Mouse (Mus musculus) spleen, adult 2 months (tissue): ENCODE results near the gene Mmp11. TPM values are rescaled to one million over a fixed set of nuclear protein-coding genes. Genes with fewer than 3 reads are reported as not detected.

ENCODE experiments used
- DNase-seq, 2 experiments: peaks; one replicate each; pipeline versions ENCODE4 v3.0.0 to v3.0.0-alpha.2; 2012 to 2021; ENCODE audit warnings: low spot score in 2 of 2, low read depth in 1 of 2
- H3K27ac ChIP-seq: fragments of 200-500 bp; 2 replicates; pipeline ENCODE4 v1.5.1; 2012; ENCODE audit warnings: low read length, inconsistent platforms; ENCODE audit not compliant: insufficient read depth
- H3K27me3 ChIP-seq: fragments of 200-500 bp; 2 replicates; pipeline ENCODE4 v1.6.1; 2012; ENCODE audit warnings: mild to moderate bottlenecking, moderate library complexity, low read length, inconsistent platforms; ENCODE audit not compliant: control insufficient read depth, insufficient read depth
- H3K36me3 ChIP-seq: fragments of 200-500 bp; 2 replicates; pipeline ENCODE4 v1.6.1; 2012; ENCODE audit warnings: mild to moderate bottlenecking, low read length, inconsistent platforms; ENCODE audit not compliant: control insufficient read depth, insufficient read depth
- H3K4me1 ChIP-seq: fragments of 200-500 bp; 2 replicates; pipeline ENCODE4 v1.6.1; 2011; ENCODE audit warnings: inconsistent platforms; ENCODE audit not compliant: control insufficient read depth, insufficient read depth, insufficient read length
- H3K4me3 ChIP-seq: fragments of 200-500 bp; 2 replicates; pipeline ENCODE4 v1.5.1; 2011; ENCODE audit warnings: mild to moderate bottlenecking, inconsistent platforms; ENCODE audit not compliant: insufficient read depth, insufficient read length; ENCODE audit errors: extremely low read depth
- CTCF ChIP-seq: fragments of 200-500 bp; IDR thresholded peaks from 2 replicates; pipeline ENCODE4 v1.5.1; 2011; ENCODE audit warnings: mild to moderate bottlenecking, inconsistent platforms; ENCODE audit not compliant: insufficient read depth, insufficient read length, insufficient replicate concordance; ENCODE audit errors: extremely low read depth
- POLR2A ChIP-seq: fragments of 200-500 bp; IDR thresholded peaks from 2 replicates; pipeline ENCODE4 v1.6.1; 2011; ENCODE audit warnings: low read depth, low read length, inconsistent platforms
- WGBS: fragments of 180-500 bp; shearing (Covaris S2); methylation state at CpG from one replicate; pipeline ENCODE4 v1.1.7; 2018; 5-methylcytosine and 5-hydroxymethylcytosine counted together
- polyA plus RNA-seq: library from polyadenylated mRNA; depleted of rRNA; stranded (reverse); fragments of >200 nt; gene quantifications from 2 replicates; pipeline ENCODE4 v1.2.3, GENCODE M21; 2012

Gene Mmp11
- polyA plus RNA-seq, 1 experiment, result 7.9 TPM

- Histone ChIP-seq H3K27me3 (no peaks in the 10 kb centered on the region), H3K4me3 (no peak overlapping the region), H3K27ac (no peak overlapping the region), H3K36me3 (peaks cover 23% of the 10 kb centered on the region), H3K4me1 (no peaks in the 10 kb centered on the region)
- TF ChIP-seq CTCF (no peak), POLR2A (no peak)
- no peak for DNase-seq
- 83% methylated on average over 7 of the region's 7 CpGs for WGBS
These were observed 20.7 kb downstream of the Mmp11 start for GRCm38 (mm10) chr10:75915557-75915956.

- no peak for DNase-seq
- TF ChIP-seq CTCF, result no peak
- no peak for TF ChIP-seq POLR2A
- Histone ChIP-seq H3K36me3 (peaks cover 31% of the 10 kb centered on the region), H3K27me3 (no peaks in the 10 kb centered on the region), H3K4me3 (no peak overlapping the region), H3K4me1 (no peaks in the 10 kb centered on the region), H3K27ac (no peak overlapping the region)
- 59% methylated on average over 6 of the region's 6 CpGs for WGBS
These were observed 23.2 kb downstream of the Mmp11 start for GRCm38 (mm10) chr10:75913013-75913589.

GRCm38 (mm10) chr10:75910698-75911097 lies 25.6 kb downstream of the Mmp11 start:
- Histone ChIP-seq H3K27me3 (no peaks in the 10 kb centered on the region), H3K27ac (no peak overlapping the region; the same call in 1 of the 2 replicates), H3K4me1 (no peaks in the 10 kb centered on the region), H3K36me3 (peaks cover 33% of the 10 kb centered on the region), H3K4me3 (no peak overlapping the region)
- DNase-seq, result no peak
- TF ChIP-seq POLR2A, result no peak
- no peak for TF ChIP-seq CTCF
- WGBS, result 84% methylated on average over 2 of the region's 2 CpGs

- H3K27me3 ChIP-seq, result no peaks in the 10 kb centered on the region
- DNase-seq, result no peak
- H3K4me3 ChIP-seq, result no peak overlapping the region
- H3K4me1 ChIP-seq, result no peaks in the 10 kb centered on the region
- H3K36me3 ChIP-seq, result peaks cover 43% of the 10 kb centered on the region
- H3K27ac ChIP-seq, result no peak overlapping the region
- TF ChIP-seq CTCF, result no peak
- no peak for TF ChIP-seq POLR2A
- 87% methylated on average over 4 of the region's 4 CpGs for WGBS
These were observed 29.4 kb downstream of the Mmp11 start for GRCm38 (mm10) chr10:75906882-75907281.

- no peak for TF ChIP-seq POLR2A
- TF ChIP-seq CTCF, result no peak
- no peak overlapping the region for H3K4me3 ChIP-seq
- H3K4me1 ChIP-seq, result no peaks in the 10 kb centered on the region
- H3K27me3 ChIP-seq, result no peaks in the 10 kb centered on the region
- no peak for DNase-seq
- H3K27ac ChIP-seq, result no peak overlapping the region
- WGBS, result 90% methylated on average over 5 of the region's 5 CpGs
- peaks cover 35% of the 10 kb centered on the region for H3K36me3 ChIP-seq
These were observed 31.9 kb downstream of the Mmp11 start for GRCm38 (mm10) chr10:75904391-75904790.

- no peak for DNase-seq
- TF ChIP-seq POLR2A, result no peak
- no peak for TF ChIP-seq CTCF
- peaks cover 7% of the 10 kb centered on the region; the same call in 1 of the 2 replicates for H3K4me1 ChIP-seq
- peaks cover 29% of the 10 kb centered on the region for H3K36me3 ChIP-seq
- H3K4me3 ChIP-seq, result no peak overlapping the region
- whole genome bisulfite sequencing, result 82% methylated on average over 3 of the region's 3 CpGs
- no peak overlapping the region for H3K27ac ChIP-seq
- H3K27me3 ChIP-seq, result no peaks in the 10 kb centered on the region
These were observed 37.5 kb downstream of the Mmp11 start for GRCm38 (mm10) chr10:75898846-75899245.

GRCm38 (mm10) chr10:75898039-75898564 lies 38.2 kb downstream of the Mmp11 start:
- Histone ChIP-seq H3K27me3 (no peaks in the 10 kb centered on the region), H3K4me3 (no peak overlapping the region), H3K36me3 (peaks cover 22% of the 10 kb centered on the region), H3K4me1 (peaks cover 13% of the 10 kb centered on the region), H3K27ac (no peak overlapping the region)
- TF ChIP-seq CTCF, result no peak
- no peak for TF ChIP-seq POLR2A
- no peak for DNase-seq
- WGBS, result 88% methylated on average over 6 of the region's 6 CpGs
